Mouse (Mus musculus) gonadal fat pad, adult 2 months (tissue): ENCODE data around the gene Olfr520. TPM values are rescaled to one million over a fixed set of nuclear protein-coding genes. Genes with fewer than 3 reads are reported as not detected.
"Not testable (repeated sequence)": the region's sequence is repeated elsewhere in the genome, so short reads cannot be mapped to it uniquely, and the experiment has no call there.

Experiments used
- DNase-seq: peaks from one replicate; pipeline ENCODE4 v3.0.0-alpha.2; 2012; ENCODE audit warnings: low read depth
- polyA plus RNA-seq: library from polyadenylated mRNA; depleted of rRNA; stranded (reverse); fragments of >200 nt; gene quantifications from 2 replicates; pipeline ENCODE4 v1.2.3, GENCODE M21; 2012; rRNA removed

The Olfr520 gene
- 0.27 TPM in 1 of 2 replicates, not detected in the other for polyA plus RNA-seq

- DNase-seq: no peak
Observed at GRCm38 (mm10) chr7:99729973-99730372, at the start of gene Olfr520. Olfr520 (plus strand) TSS chr7:99730273.

GRCm38 (mm10) chr7:99680771-99681170, 49.3 kb upstream of the Olfr520 start:
- DNase-seq: no peak

GRCm38 (mm10) chr7:99684086-99684485, 46.0 kb upstream of the Olfr520 start:
- no peak for DNase-seq

- DNase-seq: no peak
Observed at GRCm38 (mm10) chr7:99690819-99691218, 39.3 kb upstream of the Olfr520 start.

DNA sequence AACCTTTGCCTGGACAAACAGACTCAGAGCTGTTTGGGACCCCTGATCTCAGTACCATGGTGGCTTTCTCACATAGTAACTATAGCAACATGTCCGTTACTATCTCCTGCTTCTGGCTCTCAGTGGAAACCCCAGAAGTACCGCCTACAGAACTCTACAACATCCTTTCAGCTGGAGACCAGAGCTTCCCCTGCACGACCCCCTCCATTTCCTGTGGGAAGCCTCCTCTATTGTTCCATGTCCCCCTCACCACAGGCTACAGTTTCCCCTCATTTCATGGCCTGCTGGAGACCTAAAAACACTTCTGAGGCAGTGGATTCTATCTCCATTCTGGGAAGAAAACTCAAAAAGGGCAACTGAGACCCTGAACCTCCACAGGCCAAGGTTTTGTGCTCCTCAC, 37.7 kb upstream of the Olfr520 start:
- DNase-seq: no peak

DNA sequence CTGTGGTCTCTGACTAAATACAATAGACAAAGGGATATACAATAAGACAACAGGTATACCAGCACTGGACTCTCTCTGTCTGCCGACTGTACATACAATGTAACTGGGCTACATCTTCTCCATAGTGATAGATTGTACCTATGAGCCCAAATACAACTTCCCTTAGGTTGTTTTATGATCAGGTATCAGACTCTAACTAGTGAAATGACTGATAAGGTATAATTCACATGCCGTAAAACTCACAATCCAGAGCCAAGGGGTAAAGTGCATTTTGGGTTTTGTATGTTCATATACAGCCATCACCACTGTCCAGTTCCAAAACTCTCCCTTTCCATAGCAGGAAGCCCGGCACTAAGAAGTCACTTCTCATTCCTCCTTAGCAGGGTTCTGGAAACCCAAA, 36.7 kb upstream of the Olfr520 start:
- no peak for DNase-seq

DNA sequence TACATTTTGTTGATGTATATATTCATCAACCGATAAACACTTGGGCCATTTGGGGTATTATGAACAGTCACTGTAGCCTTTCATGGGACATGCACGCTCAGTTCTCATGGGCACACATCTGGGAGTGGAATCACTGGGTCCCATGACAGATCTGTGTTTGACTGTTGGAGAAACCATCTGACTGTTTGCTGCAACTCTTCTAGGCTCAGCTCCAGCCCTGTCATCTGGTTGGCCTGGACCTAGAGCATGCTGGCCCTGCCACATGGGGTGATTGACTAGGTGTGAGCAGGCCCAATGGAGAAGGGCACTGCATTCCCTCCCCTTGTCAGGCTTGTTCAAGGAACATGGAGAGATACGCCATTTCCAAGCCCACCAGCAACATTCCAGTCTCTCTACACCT, 36.1 kb upstream of the Olfr520 start:
- DNase-seq: no peak

DNA sequence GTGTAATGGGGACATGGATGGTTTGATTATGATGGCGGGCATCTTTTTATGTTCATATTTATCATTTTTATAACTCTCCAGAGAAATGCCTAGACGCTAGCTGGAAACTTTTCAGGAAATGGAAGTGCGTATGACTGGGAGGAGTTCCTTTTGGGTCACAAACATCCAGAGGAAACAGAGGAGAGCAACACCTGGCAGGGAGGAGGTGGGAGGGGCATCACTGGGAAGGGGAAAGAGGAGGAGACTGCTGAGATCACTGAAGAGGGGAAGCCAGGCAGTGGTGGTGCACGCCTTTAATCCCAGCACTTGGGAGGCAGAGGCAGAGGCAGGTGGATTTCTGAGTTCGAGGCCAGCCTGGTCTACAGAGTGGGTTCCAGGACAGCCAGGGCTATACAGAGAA, 35.6 kb upstream of the Olfr520 start:
- not testable (repeated sequence) for DNase-seq

- DNase-seq: no peak
Observed at GRCm38 (mm10) chr7:99695471-99696057, 34.5 kb upstream of the Olfr520 start.

GRCm38 (mm10) chr7:99698576-99698975, 31.5 kb upstream of the Olfr520 start:
- no peak for DNase-seq

GRCm38 (mm10) chr7:99699106-99699505, 31.0 kb upstream of the Olfr520 start:
- DNase-seq: no peak

GRCm38 (mm10) chr7:99699709-99700151, 30.3 kb upstream of the Olfr520 start:
- DNase-seq: no peak

GRCm38 (mm10) chr7:99700641-99701040, 29.4 kb upstream of the Olfr520 start:
- DNase-seq: no peak

- no peak for DNase-seq
Observed at GRCm38 (mm10) chr7:99702201-99702600, 27.9 kb upstream of the Olfr520 start.

DNA sequence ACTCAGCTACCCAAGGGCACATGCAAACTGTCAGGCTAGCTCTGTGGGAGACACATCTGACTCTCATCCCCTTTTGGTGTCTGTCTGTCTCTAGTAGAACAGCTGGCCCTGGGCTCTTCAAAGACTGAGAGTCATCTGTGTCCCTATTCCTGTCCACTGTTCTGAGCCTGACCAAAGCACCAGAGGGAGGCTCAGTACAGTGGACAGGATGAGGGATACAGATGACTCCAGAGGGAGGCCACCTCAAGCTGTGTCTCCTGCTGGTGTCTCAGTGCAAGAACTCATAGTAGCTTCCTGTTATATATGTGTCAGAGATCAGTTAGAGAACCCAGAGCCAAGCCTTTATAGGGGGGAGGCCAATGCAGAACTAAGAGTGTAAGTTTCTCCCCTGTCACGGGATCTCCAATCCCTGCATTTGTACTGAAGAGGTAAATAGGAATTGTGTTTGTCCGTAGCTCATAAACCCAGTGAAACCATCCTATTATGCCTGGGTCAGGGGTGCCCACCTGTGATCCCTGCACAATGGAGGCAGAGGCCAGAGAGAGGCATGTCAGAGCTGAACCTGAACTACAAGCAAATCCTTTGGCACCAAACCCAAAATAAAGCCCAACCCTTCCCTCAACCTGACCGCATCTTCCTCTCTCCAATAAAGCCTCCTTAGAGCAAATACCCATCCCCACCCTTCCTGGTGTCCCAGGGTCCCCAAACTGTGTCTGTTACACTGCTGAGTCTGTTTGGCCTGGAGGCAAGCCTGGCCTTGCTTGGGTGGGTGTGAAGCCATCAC, 25.1 kb upstream of the Olfr520 start:
- DNase-seq: no peak

DNA sequence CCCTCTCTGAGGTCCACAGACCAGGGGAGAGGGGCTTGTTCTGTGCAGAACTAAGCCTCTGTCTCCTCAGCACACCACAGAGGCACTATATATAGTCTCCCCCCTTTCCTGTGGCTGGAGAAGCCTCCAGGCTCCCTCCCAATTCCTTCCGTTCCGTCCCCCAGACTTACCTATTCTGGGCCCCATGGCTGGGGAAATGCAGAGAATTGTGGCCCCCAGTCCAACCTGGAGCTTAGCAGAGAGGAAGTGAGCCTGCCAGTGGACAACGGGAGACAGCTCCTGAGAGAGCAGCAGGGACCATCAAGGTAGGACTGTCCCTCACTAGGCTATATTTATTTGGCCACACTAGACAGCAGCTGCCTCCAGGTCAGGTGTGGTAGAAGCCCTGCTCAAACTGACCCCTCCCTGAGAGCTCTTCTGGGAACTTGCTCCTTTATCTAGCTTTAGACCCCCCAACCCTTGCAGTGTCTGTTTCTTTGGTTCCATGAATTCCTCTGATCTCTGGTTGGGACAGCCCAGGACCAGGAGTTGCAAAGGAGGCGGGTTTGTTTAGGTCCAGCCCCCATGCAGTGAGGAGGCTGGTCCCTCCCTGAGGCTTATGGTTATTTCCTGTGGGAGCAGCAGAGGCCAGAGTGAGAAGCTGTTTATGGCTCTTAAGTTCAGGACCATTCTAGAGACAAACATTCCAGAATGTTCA, 23.6 kb upstream of the Olfr520 start:
- DNase-seq: no peak

- DNase-seq: no peak
Observed at GRCm38 (mm10) chr7:99707038-99707595, 23.0 kb upstream of the Olfr520 start.

DNA sequence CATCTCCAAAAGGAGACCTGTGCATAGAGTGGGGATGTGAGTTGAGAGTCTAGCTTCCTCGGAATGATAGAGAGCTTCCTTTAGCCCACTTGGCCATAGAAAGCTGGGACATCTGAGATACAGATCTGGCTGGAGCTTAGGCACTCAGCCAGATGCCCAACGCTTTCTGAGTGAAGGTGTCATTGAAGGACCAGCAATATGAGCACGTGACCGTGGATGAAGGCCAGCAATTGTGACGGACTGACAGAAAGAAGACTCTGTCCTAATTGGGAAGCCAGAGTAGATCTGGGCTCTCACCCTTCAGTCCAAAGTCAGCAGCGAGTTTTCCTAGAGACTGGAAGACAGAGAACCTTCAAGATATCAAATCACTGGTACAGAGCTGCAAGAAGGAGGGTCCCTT, 22.4 kb upstream of the Olfr520 start:
- DNase-seq: no peak

DNA sequence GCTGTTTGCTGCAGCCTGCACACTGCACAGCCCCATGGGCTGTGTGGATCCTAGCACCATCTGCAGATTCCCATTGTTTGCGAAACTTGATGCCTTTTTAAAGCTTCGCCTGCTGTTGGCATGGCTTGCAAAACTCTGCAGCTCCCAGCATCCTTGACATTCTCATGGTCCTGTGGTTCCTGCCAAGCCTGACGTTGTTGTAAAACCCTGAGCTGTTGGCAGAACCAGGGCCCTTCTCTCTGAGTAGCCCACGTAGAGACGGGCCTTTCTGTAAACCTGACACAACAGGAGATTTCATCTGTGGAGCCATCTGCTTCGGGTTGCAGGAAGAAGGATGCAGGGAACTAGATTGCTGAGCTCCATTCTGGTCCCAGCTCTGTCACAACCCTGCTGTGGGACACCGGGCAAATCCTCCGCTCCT, 21.8 kb upstream of the Olfr520 start:
- no peak for DNase-seq

DNA sequence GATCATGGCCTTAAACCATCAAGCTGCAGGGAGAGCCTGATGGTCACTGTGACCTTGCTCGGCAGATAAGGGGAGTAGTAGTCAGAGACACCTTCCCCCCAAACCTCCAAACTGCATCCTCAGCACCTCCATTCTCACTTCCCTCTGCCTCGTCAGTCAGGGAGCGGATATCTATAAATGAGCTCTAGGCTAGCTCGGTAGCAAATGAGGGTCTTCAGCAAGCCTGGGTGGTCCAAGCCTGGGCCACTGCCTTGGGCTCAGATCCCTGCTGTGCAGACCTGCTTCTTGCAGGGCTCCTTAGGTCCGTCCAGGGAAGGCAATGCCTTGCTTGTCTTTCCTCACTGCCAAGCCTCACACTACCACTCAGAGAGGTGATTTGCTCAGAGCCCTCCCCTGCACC, 21.3 kb upstream of the Olfr520 start:
- no peak for DNase-seq

DNA sequence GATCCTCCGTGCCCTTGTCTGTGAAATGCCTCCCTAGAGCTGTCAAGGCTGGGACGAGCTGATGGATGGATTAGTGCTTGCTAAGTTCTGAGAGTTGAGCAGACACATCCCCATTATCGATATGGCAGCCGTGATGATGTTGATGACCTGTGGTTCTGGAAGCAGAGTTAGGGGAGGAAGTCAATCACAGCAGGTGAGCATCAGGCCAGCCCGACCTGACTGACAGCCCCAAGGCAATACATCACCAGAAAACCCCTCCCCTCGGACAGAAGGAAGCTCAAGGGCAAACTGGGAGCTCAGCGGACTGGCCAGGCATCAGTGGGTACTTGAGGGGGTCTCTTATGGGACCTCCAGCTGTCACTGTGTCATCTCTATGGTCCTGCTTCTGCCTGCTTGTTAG, 20.1 kb upstream of the Olfr520 start:
- no peak for DNase-seq

GRCm38 (mm10) chr7:99710476-99710875, 19.6 kb upstream of the Olfr520 start:
- DNase-seq: no peak
